Mouse (Mus musculus) testis, adult 2 months (tissue): ENCODE measurements at regions not wholly inside any gene's neighbourhood (a gene's known extent, or its start where the extent isn't known, plus 50 kb on each side); places are given as distances from the start of the nearest gene placed in this dataset.

Experiments used
- CTCF ChIP-seq: fragments of 200-500 bp; IDR thresholded peaks from 2 replicates; pipeline ENCODE4 v1.5.1; 2012; ENCODE audit warnings: low read depth, mild to moderate bottlenecking, inconsistent platforms, low read length, moderate library complexity; ENCODE audit not compliant: control insufficient read depth, insufficient read depth, insufficient replicate concordance
- POLR2A ChIP-seq: fragments of 200-500 bp; IDR thresholded peaks from 2 replicates; pipeline ENCODE4 v1.6.1; 2012; ENCODE audit warnings: low read depth, mild to moderate bottlenecking, inconsistent platforms, low read length, moderate library complexity; ENCODE audit not compliant: control insufficient read depth

DNA sequence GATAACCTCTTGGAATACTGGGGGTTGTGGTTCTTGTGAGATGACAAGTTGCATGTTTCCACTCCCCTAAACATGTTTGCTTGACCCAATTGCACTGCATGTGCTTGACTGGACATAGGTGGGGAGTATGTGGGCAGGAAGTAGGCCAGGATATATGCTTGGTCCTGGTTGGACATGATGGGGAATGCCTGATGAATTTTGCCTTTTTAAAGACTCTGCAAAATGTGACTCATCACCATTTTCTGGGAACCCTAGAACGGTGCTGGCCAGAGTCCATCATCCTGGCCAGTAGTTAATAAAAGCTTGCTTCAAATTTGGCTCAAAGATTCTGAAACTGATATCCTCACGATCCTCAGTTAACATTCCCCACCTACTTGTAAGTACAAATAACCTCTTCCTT is 161.5 kb upstream of the Trhde start:
- TF ChIP-seq POLR2A (no peak), CTCF (no peak)
